Mouse (Mus musculus) left cerebral cortex, postnatal 10 days (tissue): ENCODE results near the gene S1pr3. TPM values are rescaled to one million over a fixed set of nuclear protein-coding genes. Genes with fewer than 3 reads are reported as not detected.

Experiments
- DNase-seq, 2 experiments: peaks; one replicate each; pipeline ENCODE4 v3.0.0; 2021 to 2022; ENCODE audit warnings: low spot score in 2 of 2, mixed read lengths in 1 of 2; ENCODE audit errors: extremely low spot score in 1 of 2
- intact Hi-C: fragments of 180-260 bp; cut with DNase I; formaldehyde crosslinking; loops from one replicate; pipeline ENCODE4 v1.15.1; 2025
- total RNA-seq, 2 experiments: library from RNA; stranded (reverse); gene quantifications; 2 replicates each; pipeline ENCODE4 v1.2.3; 2021

The S1pr3 gene
- total RNA-seq, 2 experiments from 2014 or later: 7.3 to 7.9 TPM

- intact Hi-C loops: loop anchor here (10.0 kb wide), 1 partner anchor 106 kb away; no protein-coding TSS in a partner anchor
- DNase-seq: peak; percentile 58 to 69
Measured at GRCm38 (mm10) chr13:51400736-51401501, 7.5 kb upstream of the S1pr3 start.

- DNase-seq: no peak
- intact Hi-C loops: loop anchor here (10.0 kb wide), 1 partner anchor 110 kb away; no protein-coding TSS in a partner anchor
Measured at GRCm38 (mm10) chr13:51404566-51404965, 3.9 kb upstream of the S1pr3 start.

- intact Hi-C loops: loop anchor here (5.0 to 10.0 kb wide), 2 partner anchors 111 to 189 kb away; no protein-coding TSS in a partner anchor
- DNase-seq: no peak
Measured at GRCm38 (mm10) chr13:51405731-51406320, 2.6 kb upstream of the S1pr3 start.

DNA sequence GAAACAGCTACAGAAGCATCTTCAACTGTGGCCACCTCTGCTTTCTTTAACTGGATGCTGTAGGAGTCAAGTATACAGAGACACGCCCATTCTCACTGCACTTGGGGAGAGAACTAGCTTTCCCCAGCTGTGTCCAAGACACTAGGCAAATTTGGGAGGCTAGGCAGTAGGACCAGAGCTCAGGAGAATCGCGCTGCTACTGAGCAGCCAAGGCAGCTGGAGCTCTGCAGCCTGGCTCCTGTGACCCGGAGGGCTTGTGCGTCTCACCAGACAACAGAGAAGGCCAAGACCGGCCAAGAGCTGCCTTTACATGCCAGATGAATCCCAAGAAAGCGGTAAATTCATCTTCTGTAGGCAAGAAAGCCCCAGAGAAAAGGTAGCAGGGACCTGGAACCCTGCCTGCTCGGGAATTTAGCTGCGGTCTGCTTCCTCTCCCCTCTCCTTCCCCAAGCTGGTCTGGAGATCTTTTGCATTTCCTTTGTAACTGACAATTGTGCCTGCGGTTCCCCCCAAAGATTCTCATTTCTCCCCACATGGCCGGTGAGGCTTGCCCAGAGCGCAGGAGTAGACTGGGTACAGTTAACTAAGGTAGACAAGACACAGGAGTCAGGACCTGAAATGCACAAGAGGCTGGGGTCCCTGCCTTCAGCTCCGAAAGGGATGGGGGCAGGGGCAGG is 760 bp upstream of the S1pr3 start:
- intact Hi-C loops: loop anchor here (5.0 to 10.0 kb wide), 2 partner anchors 113 to 190 kb away; no protein-coding TSS in a partner anchor
- DNase-seq: no peak

DNA sequence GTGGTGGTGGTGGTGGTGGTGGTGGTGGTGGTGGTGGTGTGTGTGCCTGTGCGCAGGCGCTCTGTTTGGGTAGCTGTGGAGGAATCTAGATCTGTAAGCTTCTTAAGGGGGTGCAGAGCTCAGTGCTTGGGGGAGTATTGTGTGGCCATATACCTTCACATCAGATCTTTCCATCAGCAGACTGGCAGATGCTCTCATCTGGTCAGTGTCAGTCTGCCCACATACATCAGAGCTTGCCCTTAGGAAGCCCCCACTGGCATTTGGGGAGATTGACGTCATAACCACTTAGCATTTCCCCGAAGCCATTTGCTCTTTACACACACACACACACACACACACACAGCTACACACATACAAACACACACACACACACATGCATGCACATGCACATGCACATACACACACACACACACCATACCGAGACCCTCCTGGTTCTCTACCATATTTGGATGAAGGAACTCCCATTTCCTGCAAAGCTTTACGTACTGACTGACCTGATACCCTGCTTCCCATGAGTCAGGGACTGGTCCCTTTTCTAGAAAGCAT is 1.6 kb downstream of the S1pr3 start:
- no peak for DNase-seq
- intact Hi-C loops: loop anchor here (5.0 to 10.0 kb wide), 3 partner anchors 115 to 305 kb away; partner anchors contain the start of gene Spin1

- intact Hi-C loops: loop anchor here (10.0 kb wide), 1 partner anchor 306 kb away; the partner anchor contains the start of gene Spin1
- no peak for DNase-seq
Measured at GRCm38 (mm10) chr13:51411243-51411642, 2.8 kb downstream of the S1pr3 start.

- intact Hi-C loops: loop anchor here (10.0 kb wide), 1 partner anchor 307 kb away; the partner anchor contains the start of gene Spin1
- DNase-seq: no peak
Measured at GRCm38 (mm10) chr13:51411696-51412430, 3.4 kb downstream of the S1pr3 start.

DNA sequence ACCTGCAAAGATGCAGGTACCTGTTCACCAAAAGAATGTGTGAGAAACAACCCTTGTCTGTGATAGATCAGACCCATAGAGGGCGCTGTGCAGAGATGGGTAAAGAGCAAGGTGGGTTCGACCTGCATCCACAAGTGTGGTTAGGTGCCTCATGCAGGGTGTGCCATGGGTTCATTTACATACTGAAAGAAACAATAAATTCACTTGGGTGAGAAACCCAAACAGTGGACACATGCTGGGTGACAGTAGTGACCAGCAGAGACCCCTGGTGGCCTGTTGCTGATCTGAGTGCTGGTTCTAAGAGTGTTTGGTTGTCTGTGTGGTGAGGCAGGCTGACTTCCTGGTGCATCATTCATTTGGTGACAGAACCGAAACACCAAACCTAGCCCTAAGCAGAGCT is 5.0 kb downstream of the S1pr3 start:
- no peak for DNase-seq
- intact Hi-C loops: loop anchor here (10.0 kb wide), 1 partner anchor 309 kb away; the partner anchor contains the start of gene Spin1

DNA sequence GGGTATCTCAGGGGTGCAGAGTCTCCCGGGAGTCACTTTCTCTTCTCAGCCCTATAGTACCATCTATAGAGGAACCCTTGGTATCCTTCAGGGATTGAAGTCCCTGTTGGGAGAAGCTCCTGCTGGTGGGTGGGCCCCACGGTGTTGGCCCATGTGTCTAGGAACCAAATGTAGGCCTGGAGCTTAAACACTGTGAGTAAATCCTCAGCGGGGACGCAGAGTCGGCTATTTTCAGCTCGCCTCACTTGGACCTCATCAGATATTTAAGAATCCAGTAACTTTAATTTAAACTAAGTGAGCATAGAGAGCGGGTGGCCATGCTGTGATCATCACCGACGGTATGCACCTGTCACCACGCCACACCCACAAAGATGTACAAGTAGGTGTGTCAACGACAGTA is 8.3 kb downstream of the S1pr3 start:
- intact Hi-C loops: loop anchor here (5.0 to 10.0 kb wide), 2 partner anchors 224 to 312 kb away; partner anchors contain the start of gene Spin1
- DNase-seq: peak in 1 of 2 experiments; percentile 43

DNA sequence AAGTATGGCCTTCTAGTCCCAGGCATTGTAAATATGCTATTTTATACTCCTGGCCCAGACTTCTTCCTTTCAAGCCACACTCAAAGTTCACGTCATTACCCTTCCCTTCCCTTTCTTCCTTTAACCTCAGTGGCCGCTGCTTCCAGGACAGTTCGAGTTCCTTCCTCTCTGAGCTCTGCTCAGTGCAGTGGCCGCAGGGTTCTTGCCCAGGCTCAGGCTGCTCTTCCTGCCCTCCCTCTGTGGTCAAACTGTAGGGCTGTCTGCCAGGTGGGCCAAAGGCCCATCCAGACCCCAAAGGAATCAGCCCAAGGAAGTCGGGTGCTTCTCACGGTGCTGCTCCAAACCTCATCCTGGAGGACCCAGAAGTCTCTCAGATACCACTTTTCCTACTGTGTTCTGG is 9.4 kb downstream of the S1pr3 start:
- intact Hi-C loops: loop anchor here (1.0 to 10.0 kb wide), 3 partner anchors 225 to 468 kb away; partner anchors contain the start of gene Spin1
- peak in 1 of 2 experiments; percentile 69 for DNase-seq

DNA sequence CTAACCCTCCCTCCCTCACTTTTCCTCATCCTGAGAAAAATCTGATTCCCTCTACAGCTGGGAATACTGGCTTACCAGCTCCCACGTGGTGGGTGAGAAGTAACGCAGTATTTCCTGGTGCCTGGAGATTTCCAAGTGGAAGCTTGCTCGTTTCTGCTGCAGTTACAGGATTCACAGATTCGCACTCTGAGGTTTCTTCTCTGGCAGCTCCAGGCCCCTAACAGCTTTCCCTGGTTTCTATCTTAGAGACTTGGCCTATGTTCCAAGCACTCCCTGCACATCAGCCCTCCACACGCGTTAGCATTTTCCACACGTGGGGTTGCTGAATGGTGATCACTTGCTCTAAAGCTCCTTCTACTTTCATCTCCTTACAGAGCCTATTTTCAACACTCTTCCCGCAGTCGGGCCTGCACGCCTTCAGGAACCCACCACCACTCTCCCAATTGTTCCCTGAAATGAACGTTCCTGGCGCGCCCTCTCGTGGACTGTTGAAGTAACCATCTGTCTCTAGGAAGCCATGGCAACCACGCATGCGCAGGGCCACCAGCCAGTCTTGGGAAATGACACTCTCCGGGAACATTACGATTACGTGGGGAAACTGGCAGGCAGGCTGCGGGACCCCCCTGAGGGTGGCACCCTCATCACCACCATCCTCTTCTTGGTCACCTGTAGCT is 10.0 kb downstream of the S1pr3 start:
- intact Hi-C loops: loop anchor here (1.0 to 10.0 kb wide), 3 partner anchors 226 to 469 kb away; partner anchors contain the start of gene Spin1
- DNase-seq: peak; percentile 95 to 97

- intact Hi-C loops: loop anchor here (1.0 to 10.0 kb wide), 3 partner anchors 227 to 470 kb away; partner anchors contain the start of gene Spin1
- DNase-seq: no peak
Measured at GRCm38 (mm10) chr13:51418942-51419451, 10.6 kb downstream of the S1pr3 start.

- no peak for DNase-seq
- intact Hi-C loops: loop anchor here (5.0 to 10.0 kb wide), 2 partner anchors 227 to 315 kb away; partner anchors contain the start of gene Spin1
Measured at GRCm38 (mm10) chr13:51419501-51419900, 11.1 kb downstream of the S1pr3 start.

GRCm38 (mm10) chr13:51420861-51421260 is 12.4 kb downstream of the S1pr3 start:
- DNase-seq: no peak
- intact Hi-C loops: loop anchor here (5.0 kb wide), 1 partner anchor 196 kb away; no protein-coding TSS in a partner anchor

DNA sequence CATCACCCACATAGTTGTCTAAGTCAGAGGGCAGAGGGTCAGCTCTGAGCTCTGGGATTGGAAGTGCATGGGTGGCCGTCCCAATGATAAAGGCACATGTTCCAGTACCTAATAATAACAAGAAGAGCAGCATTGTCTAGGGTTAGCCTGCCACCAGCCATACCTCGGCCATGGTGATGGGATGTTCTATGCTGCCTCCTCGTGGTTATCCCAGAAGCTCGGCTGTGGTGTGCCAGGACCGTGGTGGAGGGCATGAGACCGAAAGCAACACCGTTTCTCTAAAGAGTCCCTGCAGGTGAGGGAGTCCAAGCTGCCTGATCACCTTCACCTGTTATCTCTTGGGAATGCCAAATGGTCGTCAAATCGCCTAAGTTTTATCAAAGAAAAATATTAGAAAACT is 15.2 kb downstream of the S1pr3 start:
- no peak for DNase-seq
- intact Hi-C loops: loop anchor here (5.0 kb wide), 1 partner anchor 194 kb away; no protein-coding TSS in a partner anchor

DNA sequence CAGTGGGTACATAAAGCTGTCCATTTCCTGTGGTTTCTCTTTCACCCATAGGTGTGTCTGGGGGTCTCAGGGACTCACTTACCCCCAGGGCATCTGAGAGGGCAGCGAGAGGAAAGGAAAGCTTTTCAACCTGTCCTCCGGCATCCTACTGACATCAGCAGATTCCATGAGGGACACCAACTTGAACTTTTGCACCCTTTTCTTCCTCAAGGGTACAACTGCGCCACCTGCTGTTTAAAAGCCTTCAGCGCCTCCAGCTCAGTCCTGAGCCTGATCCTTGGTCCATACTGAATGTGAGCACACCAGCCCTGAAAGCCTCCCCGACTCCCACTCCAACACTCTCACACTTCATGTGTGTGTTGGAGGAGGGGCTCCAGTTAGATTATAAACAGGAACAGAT is 16.2 kb downstream of the S1pr3 start:
- intact Hi-C loops: loop anchor here (5.0 kb wide), 1 partner anchor 193 kb away; no protein-coding TSS in a partner anchor

More for the DNA sequence above, 16.2 kb downstream of the S1pr3 start:
- DNase-seq: peak in 1 of 2 experiments; percentile 74
